Mouse (Mus musculus) frontal cortex, postnatal 14 days (tissue): ENCODE measurements around the gene Fstl3.
A peak's percentile ranks its signal among the peaks of the same experiment; 100 is the strongest.
"Not testable (repeated sequence)": the region's sequence is repeated elsewhere in the genome, so short reads cannot be mapped to it uniquely, and the experiment has no call there.

Source experiments
- DNase-seq, 2 experiments: peaks; one replicate each; pipeline ENCODE4 v3.0.0; 2022; ENCODE audit warnings: low spot score in 2 of 2

Fstl3 gene

DNA sequence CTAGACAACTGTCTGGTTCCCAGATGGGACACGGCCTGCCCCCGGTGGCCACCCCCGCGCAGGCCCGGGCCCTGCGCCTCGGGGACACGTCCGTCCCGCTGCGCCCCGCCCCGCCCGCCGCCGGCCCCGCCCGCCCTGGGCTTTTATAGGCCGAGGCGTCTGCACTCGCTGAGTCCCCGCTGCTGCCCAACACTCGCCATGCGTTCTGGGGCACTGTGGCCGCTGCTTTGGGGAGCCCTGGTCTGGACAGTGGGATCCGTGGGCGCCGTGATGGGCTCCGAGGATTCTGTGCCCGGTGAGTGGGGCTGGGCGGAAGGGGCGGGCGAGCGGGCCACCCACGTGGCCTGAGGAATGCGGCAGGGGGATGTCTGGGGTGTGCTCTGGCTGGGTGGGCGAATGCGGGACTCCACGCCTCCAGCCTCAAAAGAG lies at the start of gene Fstl3:
Gene Fstl3 (plus strand): TSS at position 170 of the 429 bp plus-strand sequence.
- DNase-seq = no peak

DNA sequence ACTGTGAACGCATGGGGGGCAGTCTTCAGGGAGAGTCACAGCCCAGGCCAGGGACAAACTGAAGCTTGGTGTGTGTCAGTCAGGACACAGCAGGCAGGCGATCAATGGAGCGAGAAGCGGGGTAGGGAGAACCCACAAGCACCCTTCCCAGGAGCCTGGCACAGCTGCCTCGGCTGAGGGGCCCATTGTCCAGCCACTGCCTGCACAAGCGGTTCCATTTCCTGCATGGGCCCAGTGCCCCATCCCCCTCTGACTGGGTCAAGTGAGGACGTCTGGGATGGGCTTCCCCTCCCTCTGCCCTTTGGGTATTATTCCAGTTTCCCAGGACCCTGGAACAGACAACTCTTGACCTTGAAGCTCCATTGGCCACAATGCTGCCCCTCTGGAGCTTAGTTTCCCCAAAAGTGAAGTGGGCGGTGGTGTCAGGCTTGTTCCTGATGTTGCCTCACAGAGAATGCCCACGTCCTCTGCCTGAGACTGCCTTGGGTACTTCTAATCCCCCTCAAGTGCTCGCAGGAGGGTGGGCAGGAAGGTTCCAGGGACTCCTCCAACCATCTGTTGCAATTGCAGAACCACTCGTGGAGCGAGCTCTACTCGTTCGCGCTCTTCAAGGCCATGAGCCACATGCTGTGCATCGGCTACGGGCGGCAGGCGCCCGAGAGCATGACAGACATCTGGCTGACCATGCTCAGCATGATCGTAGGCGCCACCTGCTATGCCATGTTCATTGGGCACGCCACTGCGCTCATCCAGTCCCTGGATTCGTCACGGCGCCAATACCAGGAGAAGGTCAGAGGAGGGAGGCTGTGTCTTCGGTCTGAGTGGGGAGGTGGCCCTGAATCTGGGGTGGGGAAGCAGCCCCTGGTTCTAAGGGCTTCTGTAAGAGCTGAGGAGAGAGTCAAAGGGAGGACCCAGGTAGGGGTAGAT lies 48.5 kb upstream of the Fstl3 start:
- DNase-seq = no peak

- DNase-seq = no peak
Observed at GRCm38 (mm10) chr10:79729357-79729965, 47.6 kb upstream of the Fstl3 start.

- no peak for DNase-seq
Observed at GRCm38 (mm10) chr10:79732500-79732899, 44.6 kb upstream of the Fstl3 start.

GRCm38 (mm10) chr10:79733847-79734246 lies 43.2 kb upstream of the Fstl3 start:
- no peak for DNase-seq

DNA sequence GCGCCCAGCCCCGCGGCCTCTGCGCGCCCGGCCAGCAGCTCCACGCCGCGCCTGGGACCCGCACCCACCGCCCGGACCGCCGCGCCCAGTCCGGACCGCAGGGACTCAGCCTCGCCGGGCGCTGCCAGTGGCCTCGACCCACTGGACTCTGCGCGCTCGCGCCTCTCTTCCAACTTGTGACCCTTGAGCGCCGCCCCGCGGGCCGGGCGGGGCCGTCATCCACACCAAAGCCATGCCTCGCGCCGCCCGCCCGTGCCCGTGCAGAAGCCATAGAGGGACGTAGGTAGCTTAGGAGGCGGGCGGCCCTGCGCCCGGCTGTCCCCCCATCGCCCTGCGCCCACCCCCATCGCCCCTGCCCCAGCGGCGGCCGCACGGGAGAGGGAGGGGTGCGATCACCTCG lies 41.7 kb upstream of the Fstl3 start:
- no peak for DNase-seq

DNA sequence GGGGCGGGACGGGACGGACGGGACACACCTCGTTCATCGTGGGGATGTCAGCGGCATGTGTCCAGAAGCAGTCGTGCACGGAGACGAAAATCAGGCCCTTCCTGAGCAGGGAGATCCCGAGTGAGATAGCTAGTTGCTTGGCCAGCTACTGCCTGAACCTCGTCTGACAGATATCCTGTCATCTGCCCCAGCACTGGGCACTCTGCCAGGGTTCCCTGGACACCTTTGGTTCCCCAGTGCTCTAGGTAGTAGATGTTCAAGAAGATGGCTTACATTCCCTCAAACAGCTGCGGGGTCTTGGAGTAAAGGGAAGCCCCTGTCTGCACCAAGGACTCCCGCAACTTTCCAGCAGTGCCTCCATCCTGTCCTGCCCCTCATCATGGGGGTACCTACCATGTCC lies 40.4 kb upstream of the Fstl3 start:
- no peak for DNase-seq

GRCm38 (mm10) chr10:79738259-79738658 lies 38.8 kb upstream of the Fstl3 start:
- DNase-seq = no peak

- DNase-seq = no peak
Observed at GRCm38 (mm10) chr10:79739234-79739633, 37.8 kb upstream of the Fstl3 start.

- no peak for DNase-seq
Observed at GRCm38 (mm10) chr10:79740863-79741262, 36.2 kb upstream of the Fstl3 start.

DNA sequence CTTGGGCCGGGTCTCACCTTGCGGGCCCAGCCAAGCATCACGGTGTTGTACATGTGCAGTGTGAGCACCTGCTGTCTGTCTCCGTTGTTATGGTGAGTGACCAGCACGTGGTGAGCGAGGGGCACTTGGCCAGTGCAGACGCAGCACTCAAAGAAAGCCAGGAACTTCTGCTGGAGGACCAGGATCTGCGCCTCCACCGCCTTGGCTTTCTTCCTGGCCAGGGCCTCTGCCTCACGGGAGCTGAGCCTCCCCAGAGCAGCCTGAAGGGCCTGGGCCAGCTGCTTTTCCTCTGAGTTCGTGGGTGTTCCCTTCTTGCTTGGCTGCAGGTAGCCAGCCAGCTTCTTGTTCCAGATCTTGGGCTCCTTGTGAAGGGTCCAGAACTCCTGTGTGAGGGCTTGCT lies 33.9 kb upstream of the Fstl3 start:
- no peak for DNase-seq

DNA sequence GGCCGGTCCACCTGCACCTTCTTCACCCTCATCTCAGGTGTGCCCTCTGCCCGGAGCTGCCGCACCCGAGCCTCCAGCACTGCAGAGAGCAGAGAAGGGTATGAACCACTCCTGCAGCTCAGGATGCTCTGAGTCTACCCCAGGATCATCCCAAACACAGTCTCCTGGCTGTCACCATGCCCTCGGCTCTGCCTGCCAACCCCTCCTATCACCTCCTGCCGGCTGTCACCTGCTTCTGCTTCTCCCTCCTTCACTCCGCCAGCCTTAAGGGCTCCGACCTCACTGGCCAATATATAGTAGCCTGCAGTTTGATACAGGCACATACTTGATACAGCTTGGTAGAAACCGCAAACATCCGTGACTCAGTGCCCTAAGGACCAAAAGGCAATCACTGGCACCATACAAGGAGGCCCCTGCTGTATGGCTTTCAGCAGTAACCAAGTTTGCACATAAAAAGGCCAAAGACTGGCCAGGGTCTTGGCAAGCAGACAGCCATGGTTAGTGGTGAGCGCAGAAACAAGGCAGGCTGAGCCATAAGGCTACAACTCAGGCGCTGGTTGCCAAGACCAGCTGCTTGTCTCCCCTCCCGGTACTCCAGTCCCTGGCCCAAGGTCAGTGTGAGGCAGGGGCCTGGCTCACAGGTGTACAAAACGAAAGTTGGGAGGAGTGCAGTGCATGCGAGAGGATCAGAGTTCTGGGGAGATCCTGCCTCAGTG lies 33.3 kb upstream of the Fstl3 start:
- no peak for DNase-seq

- DNase-seq = no peak
Observed at GRCm38 (mm10) chr10:79745411-79745810, 31.7 kb upstream of the Fstl3 start.

DNA sequence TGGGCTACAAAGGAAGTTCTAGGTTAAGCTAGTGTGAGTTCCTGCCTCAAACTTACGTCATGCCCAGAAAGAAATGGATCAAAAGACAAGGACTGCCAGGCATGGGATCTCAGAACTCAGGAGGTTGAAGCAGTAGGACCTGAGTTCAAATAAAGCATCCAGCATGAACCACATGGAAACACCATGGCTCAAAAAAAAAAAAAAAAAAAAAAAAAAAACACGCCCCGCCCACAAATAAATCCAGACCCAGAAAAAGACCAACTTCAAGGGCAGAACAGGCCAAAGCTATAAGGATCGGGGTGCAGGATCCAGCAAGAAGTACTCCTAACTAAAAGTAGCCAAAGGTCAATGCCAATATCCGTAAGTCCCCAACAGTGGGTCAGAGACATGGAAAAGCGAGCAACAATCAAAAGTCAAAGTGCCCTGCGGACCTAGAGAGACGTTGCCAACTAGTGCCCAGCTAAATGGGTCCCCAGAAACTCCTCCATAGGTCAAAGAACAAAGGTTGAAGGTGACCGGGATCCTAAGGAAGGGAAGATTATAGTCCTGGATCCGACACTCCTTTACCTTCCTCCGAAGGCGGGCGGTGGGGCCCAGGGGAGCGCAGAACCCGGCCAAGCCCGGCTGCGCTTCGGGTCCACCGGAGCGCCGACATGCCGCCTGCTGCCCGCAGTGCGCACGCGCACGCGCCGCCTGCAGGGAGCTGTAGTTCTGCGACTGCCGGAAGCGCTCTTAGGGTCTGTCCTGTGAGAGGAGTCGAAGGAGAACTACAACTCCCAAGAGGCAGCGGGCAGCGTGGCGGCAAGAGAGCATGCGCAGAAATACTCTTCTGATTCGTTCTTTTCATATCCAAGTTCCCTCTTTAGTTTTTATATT lies 30.9 kb upstream of the Fstl3 start, which contains the start of gene Polrmt:
Gene Polrmt (minus strand): TSS at position 684 of the 876 bp plus-strand sequence.
- DNase-seq = peak; percentile 92 to 95

DNA sequence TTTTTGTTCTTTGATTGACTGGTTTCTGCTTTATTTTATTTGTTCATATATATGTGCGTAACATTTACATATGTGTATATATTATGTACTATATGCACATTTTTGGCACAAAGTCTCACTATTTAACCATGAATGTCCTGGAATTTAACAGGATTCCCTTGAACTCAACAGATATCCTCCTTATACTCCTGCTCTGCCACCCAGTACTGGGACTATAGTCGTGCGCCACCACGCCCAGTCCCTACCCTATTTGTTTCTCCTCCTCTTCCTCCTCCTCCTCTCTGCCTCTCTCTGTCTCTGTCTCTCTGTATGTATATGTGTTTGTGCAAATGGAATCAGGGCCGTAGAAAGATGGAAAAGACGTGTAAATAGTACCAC lies 30.3 kb upstream of the Fstl3 start:
- DNase-seq = no peak

- DNase-seq = no peak
Observed at GRCm38 (mm10) chr10:79748496-79748895, 28.6 kb upstream of the Fstl3 start.

GRCm38 (mm10) chr10:79754856-79755516 lies 22.1 kb upstream of the Fstl3 start, which contains the start of gene Fgf22:
Fgf22 (plus strand) TSS chr10:79755076.
- DNase-seq = peak in 1 of 2 experiments; percentile 60

DNA sequence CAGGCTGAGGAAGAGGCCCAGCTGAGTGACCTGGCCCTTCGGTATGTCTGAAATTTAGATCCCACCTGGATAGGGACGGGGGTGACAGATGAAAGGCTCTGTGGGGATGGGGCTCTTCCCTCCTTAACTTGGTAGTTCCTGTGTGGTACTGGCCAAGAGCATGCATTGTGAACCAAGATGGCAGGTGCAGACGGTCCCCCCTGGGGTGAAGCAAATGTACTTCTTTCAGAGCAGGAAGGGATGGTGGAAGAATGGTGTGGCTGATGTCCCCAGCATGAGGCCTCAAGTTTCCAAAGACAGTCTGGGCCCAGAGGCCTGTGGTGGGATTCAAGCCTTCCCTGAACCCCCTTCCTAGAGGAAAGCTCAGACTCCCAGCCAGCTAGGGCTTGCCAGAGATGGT lies 21.2 kb upstream of the Fstl3 start:
- DNase-seq = no peak

DNA sequence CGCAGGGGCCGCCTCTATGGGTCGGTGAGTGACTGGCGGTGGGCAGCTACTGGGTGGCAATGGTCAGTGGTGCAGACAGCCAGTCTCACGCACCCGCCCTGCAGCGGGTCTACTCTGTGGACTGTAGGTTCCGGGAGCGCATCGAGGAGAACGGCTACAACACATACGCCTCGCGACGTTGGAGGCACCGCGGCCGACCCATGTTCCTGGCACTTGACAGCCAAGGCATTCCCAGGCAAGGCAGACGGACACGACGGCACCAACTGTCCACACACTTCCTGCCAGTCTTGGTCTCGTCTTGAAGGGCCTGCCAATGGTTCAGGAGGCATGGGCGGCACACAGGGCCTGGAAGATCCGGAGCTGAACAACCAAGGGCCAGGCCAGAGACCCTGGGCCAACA lies 20.4 kb upstream of the Fstl3 start:
- DNase-seq = no peak

DNA sequence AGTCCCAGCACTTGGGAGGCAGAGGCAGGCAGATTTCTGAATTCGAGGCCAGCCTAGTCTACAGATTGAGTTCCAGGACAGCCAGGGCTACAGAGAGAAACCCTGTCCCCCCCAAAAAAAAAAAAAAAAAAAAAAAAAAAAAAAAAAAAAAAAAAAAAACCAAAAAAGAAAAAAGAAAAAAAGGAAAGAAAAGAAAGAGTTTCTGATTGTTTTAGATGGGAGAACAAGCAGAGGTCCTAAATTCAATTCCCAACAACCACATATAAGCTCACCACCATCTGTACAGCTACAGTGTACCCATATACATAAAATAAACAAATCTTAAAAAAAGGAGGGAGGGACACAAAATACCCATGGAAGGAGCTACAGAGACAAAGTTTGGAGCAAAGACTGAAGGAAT lies 17.4 kb upstream of the Fstl3 start:
- not testable (repeated sequence) for DNase-seq
